Comparison of ENCODE assay signal across 8 mouse cellular contexts in genomic region chr7:19148180-19148874, GRCm38 (mm10). TPM values are rescaled to one million over a fixed set of nuclear protein-coding genes. Genes with fewer than 3 reads are reported as not detected.
DNase-seq lines count a peak whose midpoint lies in the region; ATAC-seq and TF ChIP-seq lines count a peak whose summit lies in the region.

No protein-coding gene starts in this region.

- H3K4me2 ChIP-seq in forebrain, embryonic 11.5 days (ENCODE audit: low read depth, low read length, severe bottlenecking), result peak overlapping the region; percentile 92
- peak overlapping the region; percentile 86 for H3K4me2 ChIP-seq in limb, embryonic 12.5 days

- ATAC-seq in megakaryocyte, adult 5-6 weeks (ENCODE audit: poor library complexity, severe bottlenecking), result no peak
- ATAC-seq in forebrain, embryonic 11.5 days (replicated peaks; ENCODE audit: low FRiP score), result no peak
- no peak for ATAC-seq in limb, embryonic 12.5 days (ENCODE audit: insufficient number of reproducible peaks, insufficient read depth, low FRiP score, low TSS enrichment, low read depth)

- peaks cover 50% of the 10 kb centered on the region for H3K4me1 ChIP-seq in megakaryocyte, embryonic 14.5 days
- H3K4me1 ChIP-seq in forebrain, embryonic 11.5 days (replicated peaks; ENCODE audit: control insufficient read depth, insufficient read depth, low read length), result peaks cover 15% of the 10 kb centered on the region
- peaks cover 16% of the 10 kb centered on the region for H3K4me1 ChIP-seq in limb, embryonic 12.5 days (replicated peaks)
- H3K4me1 ChIP-seq in small intestine, adult 2 months (ENCODE audit: control insufficient read depth, insufficient read depth, insufficient read length, low read length), result peaks cover 3% of the 10 kb centered on the region; the same call in 1 of the 2 replicates

- no peak overlapping the region for H3K27ac ChIP-seq in forebrain, embryonic 11.5 days (ENCODE audit: low read depth, low read length)
- peak overlapping the region; percentile 82; the same call in 1 of the 2 replicates for H3K27ac ChIP-seq in limb, embryonic 12.5 days
- H3K27ac ChIP-seq in small intestine, adult 2 months (ENCODE audit: insufficient read depth, low read depth, low read length), result peak overlapping the region; percentile 70; the same call in 1 of the 2 replicates

- peak overlapping the region; percentile 96 for H3K4me3 ChIP-seq in megakaryocyte, embryonic 14.5 days (replicated peaks)
- peak overlapping the region; percentile 52 for H3K4me3 ChIP-seq in forebrain, embryonic 11.5 days (ENCODE audit: low read depth, low read length)
- peak overlapping the region; percentile 69 for H3K4me3 ChIP-seq in limb, embryonic 12.5 days (replicated peaks)
- H3K4me3 ChIP-seq in small intestine, adult 2 months (ENCODE audit: low read depth, low read length), result peak overlapping the region; percentile 87

- DNase-seq in forebrain, embryonic 11.5 days (ENCODE audit: low spot score), result peak; percentile 49
- DNase-seq in cerebellum, postnatal 10 days, result no peak
- DNase-seq in right cerebral cortex, postnatal 10 days (ENCODE audit: low spot score in 2 of 2), result no peak
- no peak for DNase-seq in adrenal gland, postnatal 14 days

- no peak for TF ChIP-seq POLR2A in small intestine, adult 2 months (IDR thresholded peaks at IDR 0.05; ENCODE audit: low read depth, low read length)

- peaks cover 49% of the 10 kb centered on the region for H3K36me3 ChIP-seq in megakaryocyte, embryonic 14.5 days (replicated peaks; ENCODE audit: low read length)
- H3K36me3 ChIP-seq in forebrain, embryonic 11.5 days (ENCODE audit: control insufficient read depth, insufficient read depth, low read length), result no peaks in the 10 kb centered on the region; the same call in 1 of the 2 replicates
- H3K36me3 ChIP-seq in limb, embryonic 12.5 days, result peaks cover 38% of the 10 kb centered on the region
- H3K36me3 ChIP-seq in small intestine, adult 2 months (ENCODE audit: control insufficient read depth, insufficient read depth, low read length), result peaks cover 7% of the 10 kb centered on the region; the same call in 1 of the 2 replicates

- H3K9ac ChIP-seq in forebrain, embryonic 11.5 days (ENCODE audit: low read length), result peak overlapping the region; percentile 66
- peak overlapping the region; percentile 58 for H3K9ac ChIP-seq in limb, embryonic 12.5 days (replicated peaks)

- TF ChIP-seq CTCF in small intestine, adult 2 months (IDR thresholded peaks at IDR 0.05; ENCODE audit: extremely low read depth, insufficient read length, insufficient replicate concordance, low read depth, low read length), result no peak

- H3K27me3 ChIP-seq in megakaryocyte, embryonic 14.5 days (replicated peaks), result no peaks in the 10 kb centered on the region
- H3K27me3 ChIP-seq in forebrain, embryonic 11.5 days (ENCODE audit: control insufficient read depth, insufficient read depth, low read length), result no peaks in the 10 kb centered on the region
- H3K27me3 ChIP-seq in limb, embryonic 12.5 days, result no peaks in the 10 kb centered on the region
- H3K27me3 ChIP-seq in small intestine, adult 2 months (ENCODE audit: control insufficient read depth, insufficient read depth, low read length), result no peaks in the 10 kb centered on the region

- no peaks in the 10 kb centered on the region for H3K9me3 ChIP-seq in megakaryocyte, embryonic 14.5 days
- no peaks in the 10 kb centered on the region for H3K9me3 ChIP-seq in forebrain, embryonic 11.5 days (ENCODE audit: control insufficient read depth, low read length)
- no peaks in the 10 kb centered on the region for H3K9me3 ChIP-seq in limb, embryonic 12.5 days

- WGBS in forebrain, embryonic 11.5 days, result 19% methylated on average over 20 of the region's 20 CpGs
- 12% methylated on average over 20 of the region's 20 CpGs for WGBS in limb, embryonic 12.5 days
- 9% methylated on average over 20 of the region's 20 CpGs for WGBS in small intestine, adult 2 months

RNA-seq across cellular contexts. Expression of gene Qpctl, which starts 0.8 kb away (rescaled TPM):
- 5.0 and 11.8 TPM in 2 replicates for polyA plus RNA-seq in megakaryocyte, embryonic 14.5 days (2012; ENCODE audit: insufficient read depth, low replicate concordance)
- total RNA-seq in megakaryocyte, adult 5-6 weeks (2015), result 6.6 and 7.9 TPM in 2 replicates
- total RNA-seq in megakaryocyte, adult 5-6 weeks (2017), result 3.5 and 4.5 TPM in 2 replicates
- 13.8 and 13.9 TPM in 2 replicates for polyA plus RNA-seq in forebrain, embryonic 11.5 days (2014; fragmentation: Nextera tagmentation; extraction: Ambion mirVana)
- polyA plus RNA-seq in limb, embryonic 12.5 days (2016; fragmentation: Nextera tagmentation; extraction: Ambion mirVana), result 15.9 and 17.2 TPM in 2 replicates
- 5.5 and 6.6 TPM in 2 replicates for polyA plus RNA-seq in small intestine, adult 2 months (2012; rRNA removed)
- total RNA-seq in adrenal gland, postnatal 14 days (2021), result 13.2 and 15.2 TPM in 2 replicates

RNA-seq across cellular contexts. Expression of gene Snrpd2, which starts 1.2 kb away (rescaled TPM):
- 50.5 and 69.4 TPM in 2 replicates for polyA plus RNA-seq in megakaryocyte, embryonic 14.5 days (2012; ENCODE audit: insufficient read depth, low replicate concordance)
- total RNA-seq in megakaryocyte, adult 5-6 weeks (2015), result 44.2 and 53.7 TPM in 2 replicates
- 28.3 and 32.4 TPM in 2 replicates for total RNA-seq in megakaryocyte, adult 5-6 weeks (2017)
- polyA plus RNA-seq in forebrain, embryonic 11.5 days (2014; fragmentation: Nextera tagmentation; extraction: Ambion mirVana), result 154 and 158 TPM in 2 replicates
- polyA plus RNA-seq in limb, embryonic 12.5 days (2016; fragmentation: Nextera tagmentation; extraction: Ambion mirVana), result 161 and 170 TPM in 2 replicates
- polyA plus RNA-seq in small intestine, adult 2 months (2012; rRNA removed), result 13.2 and 25.8 TPM in 2 replicates
- 79.1 and 87.8 TPM in 2 replicates for total RNA-seq in adrenal gland, postnatal 14 days (2021)

RNA-seq across cellular contexts. Expression of gene Gipr, which starts 17.6 kb away (rescaled TPM):
- polyA plus RNA-seq in megakaryocyte, embryonic 14.5 days (2012; ENCODE audit: insufficient read depth, low replicate concordance), result 1.2 TPM in 2 replicates
- total RNA-seq in megakaryocyte, adult 5-6 weeks (2015), result not detected in 2 replicates
- not detected in 2 replicates for total RNA-seq in megakaryocyte, adult 5-6 weeks (2017)
- 0.56 and 0.75 TPM in 2 replicates for polyA plus RNA-seq in forebrain, embryonic 11.5 days (2014; fragmentation: Nextera tagmentation; extraction: Ambion mirVana)
- 0.18 and 0.36 TPM in 2 replicates for polyA plus RNA-seq in limb, embryonic 12.5 days (2016; fragmentation: Nextera tagmentation; extraction: Ambion mirVana)
- polyA plus RNA-seq in small intestine, adult 2 months (2012; rRNA removed), result 0.53 and 0.62 TPM in 2 replicates
- total RNA-seq in adrenal gland, postnatal 14 days (2021), result 0.71 and 0.93 TPM in 2 replicates

RNA-seq across cellular contexts. Expression of gene Eml2, which starts 27.9 kb away (rescaled TPM):
- polyA plus RNA-seq in megakaryocyte, embryonic 14.5 days (2012; ENCODE audit: insufficient read depth, low replicate concordance), result 53.9 and 56.3 TPM in 2 replicates
- total RNA-seq in megakaryocyte, adult 5-6 weeks (2015), result 5.2 and 9.1 TPM in 2 replicates
- 8.7 and 13.4 TPM in 2 replicates for total RNA-seq in megakaryocyte, adult 5-6 weeks (2017)
- polyA plus RNA-seq in forebrain, embryonic 11.5 days (2014; fragmentation: Nextera tagmentation; extraction: Ambion mirVana), result 2.0 and 2.1 TPM in 2 replicates
- polyA plus RNA-seq in limb, embryonic 12.5 days (2016; fragmentation: Nextera tagmentation; extraction: Ambion mirVana), result 3.9 and 5.9 TPM in 2 replicates
- polyA plus RNA-seq in small intestine, adult 2 months (2012; rRNA removed), result 15.8 and 17.2 TPM in 2 replicates
- 36.9 and 46.6 TPM in 2 replicates for total RNA-seq in adrenal gland, postnatal 14 days (2021)

RNA-seq across cellular contexts. Expression of gene Fbxo46, which starts 28.7 kb away (rescaled TPM):
- 28.9 and 35.0 TPM in 2 replicates for polyA plus RNA-seq in megakaryocyte, embryonic 14.5 days (2012; ENCODE audit: insufficient read depth, low replicate concordance)
- 1.5 and 1.9 TPM in 2 replicates for total RNA-seq in megakaryocyte, adult 5-6 weeks (2015)
- total RNA-seq in megakaryocyte, adult 5-6 weeks (2017), result 6.5 and 6.9 TPM in 2 replicates
- 13.6 and 13.9 TPM in 2 replicates for polyA plus RNA-seq in forebrain, embryonic 11.5 days (2014; fragmentation: Nextera tagmentation; extraction: Ambion mirVana)
- polyA plus RNA-seq in limb, embryonic 12.5 days (2016; fragmentation: Nextera tagmentation; extraction: Ambion mirVana), result 19.3 and 19.6 TPM in 2 replicates
- polyA plus RNA-seq in small intestine, adult 2 months (2012; rRNA removed), result 6.1 and 14.9 TPM in 2 replicates
- 11.2 and 11.9 TPM in 2 replicates for total RNA-seq in adrenal gland, postnatal 14 days (2021)
